Mouse (Mus musculus): ENCODE results near the gene Nanp. TPM values are rescaled to one million over a fixed set of nuclear protein-coding genes. Genes with fewer than 3 reads are reported as not detected.

Gene Nanp
- total RNA-seq (2021): 1 to 10 TPM; 2.8 to 3.8 TPM
- long read RNA-seq, experiment 1, partial matches to known transcripts: 1 of 2 reads
- long read RNA-seq, experiment 1, other reads (novel, unspliced or antisense): 0 of 2 reads
- long read RNA-seq, experiment 2, partial matches to known transcripts: 0 of 3 reads
- long read RNA-seq, experiment 2, other reads (novel, unspliced or antisense): 0 of 3 reads

GRCm38 (mm10) chr2:151039232-151039695 lies at the start of gene Nanp, which contains the start of gene Ninl:
Gene Nanp (minus strand): TSS chr2:151039398.
Gene Ninl (minus strand): TSS chr2:151039382.
- peak; percentile 93 to 96 for DNase-seq
- intact Hi-C loops (cut with DNase I): no loop called here

GRCm38 (mm10) chr2:151056637-151057036 lies 17.4 kb upstream of the Nanp start:
- DNase-seq: no peak
- intact Hi-C loops (cut with DNase I): no loop called here

- DNase-seq: no peak
Observed at GRCm38 (mm10) chr2:151040411-151040810, 1.2 kb upstream of the Nanp start.

GRCm38 (mm10) chr2:151039726-151040125 lies 528 bp upstream of the Nanp start:
- intact Hi-C loops (cut with DNase I): no loop called here
- DNase-seq: peak in 1 of 2 experiments; percentile 6

More at GRCm38 (mm10) chr2:151040411-151040810, 1.2 kb upstream of the Nanp start:
- intact Hi-C loops (cut with DNase I): no loop called here

- no peak for DNase-seq
- intact Hi-C loops (cut with DNase I): no loop called here
Observed at GRCm38 (mm10) chr2:151038811-151039222, 381 bp downstream of the Nanp start.

GRCm38 (mm10) chr2:151037876-151038552 lies 1.2 kb downstream of the Nanp start:
- no peak for DNase-seq
- intact Hi-C loops (cut with DNase I): no loop called here

- no peak for DNase-seq
- intact Hi-C loops (cut with DNase I): no loop called here
Observed at GRCm38 (mm10) chr2:151037292-151037691, 1.9 kb downstream of the Nanp start.

- DNase-seq: no peak
- intact Hi-C loops (cut with DNase I): no loop called here
Observed at GRCm38 (mm10) chr2:151036721-151037120, 2.5 kb downstream of the Nanp start.

GRCm38 (mm10) chr2:151034435-151034834 lies 4.8 kb downstream of the Nanp start:
- no peak for DNase-seq
- intact Hi-C loops (cut with DNase I): no loop called here

- intact Hi-C loops (cut with DNase I): no loop called here
- DNase-seq: no peak
Observed at GRCm38 (mm10) chr2:151021158-151021557, 18.0 kb downstream of the Nanp start.

- intact Hi-C loops (cut with DNase I): no loop called here
- DNase-seq: no peak
Observed at GRCm38 (mm10) chr2:151015316-151015715, 23.9 kb downstream of the Nanp start.

- DNase-seq: no peak
- intact Hi-C loops (cut with DNase I): no loop called here
Observed at GRCm38 (mm10) chr2:151011273-151011672, 27.9 kb downstream of the Nanp start.

- intact Hi-C loops (cut with DNase I): loop anchor here (10.0 kb wide), 1 partner anchor 395 kb away; no protein-coding TSS in a partner anchor
- DNase-seq: no peak
Observed at GRCm38 (mm10) chr2:151009515-151010085, 29.6 kb downstream of the Nanp start.

GRCm38 (mm10) chr2:151008939-151009509 lies 30.2 kb downstream of the Nanp start:
- intact Hi-C loops (cut with DNase I): loop anchor here (10.0 kb wide), 1 partner anchor 394 kb away; no protein-coding TSS in a partner anchor

GRCm38 (mm10) chr2:151008517-151008932 lies 30.7 kb downstream of the Nanp start:
- no peak for DNase-seq
- intact Hi-C loops (cut with DNase I): loop anchor here (10.0 kb wide), 1 partner anchor 394 kb away; no protein-coding TSS in a partner anchor

More at GRCm38 (mm10) chr2:151008939-151009509, 30.2 kb downstream of the Nanp start:
- peak; percentile 61 to 70 for DNase-seq

- DNase-seq: no peak
- intact Hi-C loops (cut with DNase I): loop anchor here (10.0 kb wide), 1 partner anchor 393 kb away; no protein-coding TSS in a partner anchor
Observed at GRCm38 (mm10) chr2:151008006-151008405, 31.2 kb downstream of the Nanp start.

- peak in 1 of 2 experiments; percentile 17 for DNase-seq
- intact Hi-C loops (cut with DNase I): loop anchor here (10.0 kb wide), 1 partner anchor 392 kb away; no protein-coding TSS in a partner anchor
Observed at GRCm38 (mm10) chr2:151006281-151006945, 32.8 kb downstream of the Nanp start.

- no peak for DNase-seq
- intact Hi-C loops (cut with DNase I): loop anchor here (5.0 to 10.0 kb wide), 3 partner anchors 152 to 390 kb away; no protein-coding TSS in a partner anchor
Observed at GRCm38 (mm10) chr2:151004390-151004789, 34.8 kb downstream of the Nanp start.

GRCm38 (mm10) chr2:151003796-151004195 lies 35.4 kb downstream of the Nanp start:
- DNase-seq: no peak
- intact Hi-C loops (cut with DNase I): loop anchor here (5.0 to 10.0 kb wide), 3 partner anchors 151 to 389 kb away; no protein-coding TSS in a partner anchor

GRCm38 (mm10) chr2:151001619-151002175 lies 37.5 kb downstream of the Nanp start:
- intact Hi-C loops (cut with DNase I): loop anchor here (2.0 to 10.0 kb wide), 4 partner anchors 149 to 387 kb away; no protein-coding TSS in a partner anchor
- DNase-seq: no peak
